ENCODE assay signal across 11 mouse cellular contexts in genomic region chr15:93690011-93690410, GRCm38 (mm10).
DNase-seq lines count a peak whose midpoint lies in the region; ATAC-seq and TF ChIP-seq lines count a peak whose summit lies in the region.
"Had no signal": no experiment of that assay in that cellular context is flagged by ENCODE, and none has a peak within 500 bp of the region (broad histone marks: within the 10 kb centered on the region; RNA-seq: fewer than 3 reads in every experiment).

No protein-coding gene starts in this region.

- H3K9ac ChIP-seq in heart, embryonic 14.5 days (ENCODE audit: low read length): peak overlapping the region; percentile 22; the same call in 1 of the 2 replicates
- H3K9ac ChIP-seq in heart, embryonic 12.5 days: no peak overlapping the region
- no peak overlapping the region for H3K9ac ChIP-seq in intestine, postnatal 0 days (ENCODE audit: low read depth, low read length)
- H3K9ac ChIP-seq in hindbrain, embryonic 11.5 days (ENCODE audit: low read depth, low read length): no peak overlapping the region

- WGBS in heart, embryonic 14.5 days: 35% methylated on average over 10 of the region's 10 CpGs
- 53% methylated on average over 10 of the region's 10 CpGs for WGBS in heart, embryonic 12.5 days
- WGBS in intestine, postnatal 0 days: 79% methylated on average over 10 of the region's 10 CpGs
- WGBS in hindbrain, embryonic 11.5 days: 90% methylated on average over 10 of the region's 10 CpGs

- peak overlapping the region; percentile 12; the same call in 1 of the 2 replicates for H3K4me2 ChIP-seq in heart, embryonic 14.5 days (ENCODE audit: low read length)
- no peak overlapping the region for H3K4me2 ChIP-seq in heart, embryonic 12.5 days
- H3K4me2 ChIP-seq in intestine, postnatal 0 days (replicated peaks; ENCODE audit: low read depth): no peak overlapping the region
- H3K4me2 ChIP-seq in hindbrain, embryonic 11.5 days (replicated peaks; ENCODE audit: low read depth, low read length): no peak overlapping the region

- peaks cover 23 to 31% of the 10 kb centered on the region in 2 experiments for H3K4me1 ChIP-seq in heart, embryonic 14.5 days (ENCODE audit: control insufficient read depth in 2 of 2, insufficient read depth in 2 of 2, low read length in 2 of 2)
- H3K4me1 ChIP-seq in heart, embryonic 12.5 days (replicated peaks): peaks cover 29% of the 10 kb centered on the region
- no peaks in the 10 kb centered on the region for H3K4me1 ChIP-seq in intestine, postnatal 0 days (replicated peaks; ENCODE audit: control insufficient read depth, insufficient read depth, low read length)
- H3K4me1 ChIP-seq in hindbrain, embryonic 11.5 days (replicated peaks; ENCODE audit: control insufficient read depth, insufficient read depth, low read length): no peaks in the 10 kb centered on the region

- ATAC-seq in heart, embryonic 14.5 days (ENCODE audit: insufficient number of reproducible peaks, insufficient read depth, low FRiP score, low read depth): no peak
- ATAC-seq in heart, embryonic 12.5 days (ENCODE audit: insufficient number of reproducible peaks, low FRiP score): no peak
- ATAC-seq in intestine, postnatal 0 days: no peak
- ATAC-seq in hindbrain, embryonic 11.5 days (ENCODE audit: low FRiP score): no peak
- ATAC-seq: CD4-positive, CD25-positive, alpha-beta regulatory T cell, adult 4 months; Patski had no signal

- no peak overlapping the region for H3K4me3 ChIP-seq in heart, embryonic 14.5 days (ENCODE audit: control insufficient read depth in 1 of 2, insufficient read depth in 1 of 2, low read depth in 1 of 2, low read length in 2 of 2)
- H3K4me3 ChIP-seq in heart, embryonic 12.5 days: no peak overlapping the region
- no peak overlapping the region for H3K4me3 ChIP-seq in intestine, postnatal 0 days (ENCODE audit: low read depth, low read length)
- H3K4me3 ChIP-seq in hindbrain, embryonic 11.5 days (ENCODE audit: low read depth, low read length): no peak overlapping the region

- no peaks in the 10 kb centered on the region for H3K9me3 ChIP-seq in heart, embryonic 14.5 days (ENCODE audit: control insufficient read depth, low read length)
- H3K9me3 ChIP-seq in heart, embryonic 12.5 days (replicated peaks): no peaks in the 10 kb centered on the region
- H3K9me3 ChIP-seq in intestine, postnatal 0 days (ENCODE audit: control insufficient read depth): no peaks in the 10 kb centered on the region
- H3K9me3 ChIP-seq in hindbrain, embryonic 11.5 days (ENCODE audit: control insufficient read depth, low read length): no peaks in the 10 kb centered on the region

- peak; percentile 48 to 52 for DNase-seq in frontal cortex, postnatal 14 days (ENCODE audit: low spot score in 2 of 2)
- DNase-seq in layer of hippocampus, adult 9-11 months: peak; percentile 79
- peak; percentile 67 to 72 for DNase-seq in right cerebral cortex, adult 2 months (ENCODE audit: low spot score in 2 of 2)
- no peak for DNase-seq in hindbrain, embryonic 11.5 days (ENCODE audit: low spot score)
- no peak for DNase-seq in cerebellum, adult 9-11 months
- DNase-seq: adrenal gland, postnatal 10 days had no signal

- H3K27me3 ChIP-seq in heart, embryonic 14.5 days (ENCODE audit: control insufficient read depth, insufficient read depth, low read length): no peaks in the 10 kb centered on the region
- no peaks in the 10 kb centered on the region for H3K27me3 ChIP-seq in heart, embryonic 12.5 days (replicated peaks)
- H3K27me3 ChIP-seq in intestine, postnatal 0 days (replicated peaks; ENCODE audit: control insufficient read depth, insufficient read depth, low read length): no peaks in the 10 kb centered on the region
- no peaks in the 10 kb centered on the region for H3K27me3 ChIP-seq in hindbrain, embryonic 11.5 days (ENCODE audit: control insufficient read depth, insufficient read depth, low read length)
- H3K27me3 ChIP-seq: Patski had no signal

- H3K36me3 ChIP-seq in heart, embryonic 14.5 days (ENCODE audit: control insufficient read depth, insufficient read depth, low read length): no peaks in the 10 kb centered on the region
- no peaks in the 10 kb centered on the region for H3K36me3 ChIP-seq in heart, embryonic 12.5 days
- H3K36me3 ChIP-seq in intestine, postnatal 0 days (ENCODE audit: control insufficient read depth, insufficient read depth): no peaks in the 10 kb centered on the region
- no peaks in the 10 kb centered on the region for H3K36me3 ChIP-seq in hindbrain, embryonic 11.5 days (ENCODE audit: control insufficient read depth, insufficient read depth, low read length)

- peak overlapping the region; percentile 68 to 69 for H3K27ac ChIP-seq in heart, embryonic 14.5 days (replicated peaks in 1 of 2; ENCODE audit: control insufficient read depth in 1 of 2, insufficient read depth in 1 of 2, low read depth in 2 of 2, low read length in 2 of 2)
- H3K27ac ChIP-seq in heart, embryonic 12.5 days (ENCODE audit: poor library complexity, severe bottlenecking): no peak overlapping the region
- no peak overlapping the region for H3K27ac ChIP-seq in intestine, postnatal 0 days (ENCODE audit: low read depth, low read length)
- no peak overlapping the region for H3K27ac ChIP-seq in hindbrain, embryonic 11.5 days (ENCODE audit: low read depth, low read length)

- no peak for TF ChIP-seq CTCF in intestine, postnatal 0 days (IDR thresholded peaks at IDR 0.05; ENCODE audit: low read depth)

Comparison
In these comparisons a context has a peak if more than half of its experiments do, and no peak if none do; other contexts are left out.
1. H3K27ac ChIP-seq: peak in heart, embryonic 14.5 days (2 of 2); none in heart, embryonic 12.5 days (single experiment), intestine, postnatal 0 days (single experiment) and hindbrain, embryonic 11.5 days (single experiment).
2. DNase-seq: peak in frontal cortex, postnatal 14 days (2 of 2), layer of hippocampus, adult 9-11 months (single experiment) and right cerebral cortex, adult 2 months (2 of 2); none in hindbrain, embryonic 11.5 days (single experiment) and cerebellum, adult 9-11 months (single experiment).